Mouse (Mus musculus): ENCODE measurements around the gene Lrmda.

Lrmda gene

DNA sequence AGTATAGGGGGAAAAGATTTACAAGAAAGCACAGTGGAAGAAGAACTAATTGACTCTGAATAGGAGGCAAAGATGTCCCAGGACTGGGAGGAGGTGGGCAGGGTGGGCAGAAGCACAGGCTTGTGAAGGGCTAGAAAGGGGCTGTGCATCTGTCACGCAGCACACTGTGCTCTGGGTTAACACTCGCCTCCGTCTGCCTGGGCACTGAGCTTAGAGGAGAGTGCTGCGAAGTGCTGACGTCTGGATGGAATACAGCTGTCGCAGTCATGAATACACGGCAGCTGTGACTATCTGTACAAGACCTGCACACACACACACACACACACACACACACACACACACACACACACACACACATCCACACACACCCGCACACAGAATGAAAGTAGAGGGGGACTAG is 73.6 kb downstream of the Lrmda start:
- DNase-seq (ENCODE audit: low read depth): no peak

DNA sequence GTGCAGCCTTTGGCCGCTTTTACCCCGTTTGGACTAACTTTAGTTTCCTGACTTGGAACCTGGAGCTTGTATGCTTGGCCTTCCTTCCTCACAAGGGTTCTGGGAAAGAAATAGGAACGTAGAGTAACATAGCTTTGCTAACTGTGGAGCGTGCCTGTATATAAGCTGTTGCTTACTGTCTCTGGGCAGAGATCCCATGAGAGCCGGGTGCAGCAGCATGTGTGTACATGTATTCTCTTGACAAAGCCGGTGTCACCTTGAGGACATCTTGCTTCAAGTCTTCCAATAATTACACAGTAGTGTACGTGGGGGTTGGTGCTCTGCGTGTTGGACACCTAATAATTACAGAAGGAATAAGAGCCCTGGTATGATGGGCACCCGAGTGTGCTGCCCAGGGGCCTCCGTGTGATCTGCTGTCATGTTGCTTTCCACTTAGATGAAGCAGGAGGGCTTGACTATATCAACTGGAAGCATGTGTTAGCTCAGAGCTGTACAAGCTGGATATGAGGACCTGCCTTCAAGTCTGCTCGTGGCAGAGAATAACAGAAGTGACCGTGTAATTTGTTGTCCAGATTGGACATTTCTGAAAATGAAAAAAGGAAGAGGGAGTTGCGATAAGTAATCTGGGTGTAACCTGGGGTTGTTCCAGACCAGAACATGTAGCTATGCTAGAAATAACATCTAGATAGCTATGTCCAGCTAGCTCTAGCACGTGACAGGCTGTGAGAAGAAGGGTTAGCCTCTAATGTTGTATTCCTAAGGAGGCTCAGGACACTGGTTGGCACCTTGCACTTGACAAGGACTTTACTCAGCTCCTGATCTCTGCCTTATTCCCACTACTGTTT is 82.7 kb downstream of the Lrmda start:
- DNase-seq (ENCODE audit: low read depth): no peak

DNA sequence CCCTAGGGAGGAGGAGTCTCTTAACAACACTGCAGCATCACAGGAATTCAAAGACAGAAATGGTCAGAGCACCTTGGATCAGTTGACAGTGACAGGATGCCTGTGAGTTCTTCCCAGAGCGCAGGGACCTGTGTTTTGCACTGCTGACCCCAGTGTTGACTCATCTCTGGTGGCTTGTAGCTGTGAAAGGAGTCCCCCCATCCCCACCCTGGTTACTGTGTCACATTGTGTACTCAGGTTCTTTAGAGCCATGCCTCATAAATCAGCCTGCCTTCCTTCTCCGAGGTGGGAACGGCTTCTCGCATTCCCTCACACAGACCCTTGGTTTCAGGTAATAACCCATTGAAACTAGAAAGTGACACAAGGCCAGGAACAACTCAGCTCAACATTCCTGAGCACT is 86.3 kb downstream of the Lrmda start:
- DNase-seq (ENCODE audit: low read depth): no peak

DNA sequence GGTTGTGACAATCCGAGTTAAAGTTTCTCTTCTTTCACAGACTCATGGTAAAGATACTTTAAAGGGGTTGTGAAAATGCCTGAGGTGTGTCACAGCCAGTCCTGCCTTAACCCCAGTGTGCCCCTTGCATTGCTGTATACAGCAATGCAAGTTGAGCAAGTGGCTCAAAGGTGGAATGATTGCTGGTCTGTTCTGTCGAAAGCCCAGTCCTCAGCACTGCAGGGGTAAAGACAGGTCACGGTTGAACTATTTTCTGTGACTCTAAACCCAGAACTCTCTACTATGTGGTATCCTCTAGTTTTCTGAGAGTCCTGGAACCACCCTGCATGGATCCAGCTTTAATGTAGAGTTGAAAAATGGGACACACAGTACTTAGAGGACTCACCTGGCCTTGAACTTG is 87.3 kb downstream of the Lrmda start:
- DNase-seq (ENCODE audit: low read depth): no peak

DNA sequence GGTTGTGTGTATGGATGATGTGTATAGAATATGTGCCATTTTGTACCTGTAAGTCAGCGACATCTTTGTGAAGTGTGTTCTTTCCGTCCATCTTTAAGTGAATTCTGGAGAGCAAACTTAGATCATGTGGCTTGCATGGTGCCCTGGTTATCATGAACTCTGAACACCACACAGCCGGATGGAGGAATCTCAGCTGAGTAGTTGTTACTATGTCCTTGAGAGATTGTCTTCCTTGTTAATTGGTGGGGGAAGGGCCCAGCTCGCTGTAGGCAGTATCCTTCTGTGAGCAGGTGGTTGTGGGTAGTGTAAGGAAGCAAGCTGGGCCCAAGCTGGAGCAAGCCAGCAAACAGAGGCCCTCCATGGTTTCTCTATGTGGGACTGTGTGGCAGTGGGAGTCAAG is 89.9 kb downstream of the Lrmda start:
- no peak for DNase-seq (ENCODE audit: low read depth)

DNA sequence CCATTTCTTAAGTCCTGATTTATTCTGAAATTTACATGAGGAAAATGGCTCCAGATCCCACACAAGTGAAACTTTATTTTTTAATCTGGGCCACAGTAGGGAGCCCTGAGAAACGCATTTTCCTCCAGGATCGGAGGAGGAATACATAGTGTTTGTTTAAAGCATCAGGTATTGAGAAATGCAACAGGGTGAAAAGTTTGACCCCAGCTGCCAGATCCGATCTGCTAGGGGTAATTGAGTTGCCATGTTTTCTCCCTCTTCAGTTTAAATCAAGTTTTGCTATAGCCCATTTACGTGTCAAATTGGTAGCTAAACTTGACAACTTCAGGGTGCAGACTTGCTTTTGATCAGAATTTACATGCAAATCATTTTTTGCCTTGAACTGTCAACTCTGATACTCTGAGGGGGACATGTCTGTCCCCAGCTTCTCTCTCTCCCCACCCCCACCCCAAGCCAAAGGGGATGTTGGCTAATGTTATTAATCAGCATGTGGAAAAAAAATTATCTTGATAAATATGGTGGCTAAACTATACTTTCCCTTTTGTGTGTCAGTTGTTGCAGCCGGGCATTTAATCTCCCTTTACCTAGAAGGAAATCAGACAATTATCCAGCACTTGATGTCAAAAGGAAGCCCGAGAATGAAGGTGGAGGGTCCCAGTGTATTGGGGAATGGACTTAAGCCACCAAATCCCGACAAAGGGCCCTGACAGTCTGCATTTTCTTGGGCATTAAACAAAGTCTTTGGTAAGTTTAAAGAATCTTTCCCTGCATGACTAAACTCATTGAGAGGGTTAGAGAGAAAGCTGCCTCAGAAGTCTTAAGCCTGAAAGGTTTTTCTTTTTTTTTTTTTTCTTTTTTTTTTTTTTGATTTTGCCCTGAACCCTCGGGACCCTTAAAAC is 94.2 kb downstream of the Lrmda start:
- no peak for DNase-seq (ENCODE audit: low read depth)

DNA sequence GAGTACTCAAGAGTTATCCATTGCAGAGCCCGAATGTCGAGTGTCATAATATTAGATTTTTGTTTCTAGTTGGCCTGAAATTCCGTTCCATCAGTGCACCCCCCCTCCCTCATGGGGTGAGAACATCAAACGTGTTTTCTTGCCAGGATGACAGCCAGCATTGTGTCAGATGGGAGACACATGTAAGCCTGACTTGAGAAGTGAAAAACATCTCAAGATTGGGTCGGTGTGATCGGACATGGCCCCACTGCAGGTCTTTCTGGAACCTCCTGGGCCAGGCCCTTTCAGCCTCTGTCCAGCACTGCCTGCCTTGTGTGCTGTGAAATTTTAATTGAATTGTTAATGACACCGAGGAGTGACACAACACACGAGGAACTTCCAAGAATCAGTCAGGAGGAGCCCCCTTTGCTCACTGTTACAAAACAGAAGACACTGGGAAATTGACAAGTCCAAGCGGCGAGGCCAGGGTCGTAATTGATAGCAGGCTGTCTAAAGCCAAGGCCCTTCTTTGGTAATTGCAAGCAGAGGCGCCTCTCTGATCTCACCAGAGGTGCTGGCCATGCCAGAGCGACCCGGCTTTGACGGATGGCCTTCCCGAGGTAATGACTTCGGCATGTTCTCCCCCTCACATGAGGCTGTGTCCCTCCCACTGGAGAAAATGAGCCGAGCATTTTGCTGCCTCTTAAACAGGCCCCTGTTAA is 95.3 kb downstream of the Lrmda start:
- DNase-seq (ENCODE audit: low read depth): no peak

DNA sequence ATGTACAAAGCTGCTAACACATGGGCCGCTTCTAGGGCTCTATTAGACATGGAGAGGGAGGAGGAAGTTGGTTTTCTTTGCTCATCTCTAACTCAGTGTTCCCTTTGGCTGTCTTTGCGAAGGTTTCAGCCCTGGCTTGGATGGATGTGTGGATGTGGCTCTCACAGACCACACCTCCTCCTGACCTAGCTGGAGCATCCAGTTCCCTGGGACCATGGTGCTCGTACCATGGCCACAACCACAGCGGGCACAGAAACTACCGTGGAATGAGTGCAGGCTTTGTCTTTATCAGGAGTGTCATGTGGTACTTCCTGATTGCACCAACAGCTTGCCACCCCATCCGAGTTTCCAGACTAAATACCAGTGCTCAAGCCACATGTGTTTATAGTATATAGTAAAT is 98.6 kb downstream of the Lrmda start:
- no peak for DNase-seq (ENCODE audit: low read depth)

DNA sequence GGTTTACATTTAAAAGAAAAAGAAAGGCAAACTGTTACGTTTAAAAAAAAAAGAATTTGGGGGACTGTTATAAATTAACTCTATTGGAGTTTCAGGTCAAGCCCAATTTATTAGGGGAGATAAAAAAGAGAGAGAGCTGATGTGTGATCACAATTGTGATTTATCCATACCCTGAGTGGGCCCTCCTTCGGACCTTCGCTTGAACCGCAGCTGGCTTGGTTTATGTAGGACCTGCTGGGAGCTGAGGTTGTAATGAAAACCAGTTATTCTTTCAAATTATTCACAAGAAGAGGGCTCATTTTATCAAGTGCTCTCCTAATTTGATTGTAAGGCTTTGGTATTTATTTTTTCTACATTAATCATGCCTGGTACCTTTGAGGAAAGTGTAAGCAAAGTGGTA is 99.0 kb downstream of the Lrmda start:
- DNase-seq (ENCODE audit: low read depth): no peak

DNA sequence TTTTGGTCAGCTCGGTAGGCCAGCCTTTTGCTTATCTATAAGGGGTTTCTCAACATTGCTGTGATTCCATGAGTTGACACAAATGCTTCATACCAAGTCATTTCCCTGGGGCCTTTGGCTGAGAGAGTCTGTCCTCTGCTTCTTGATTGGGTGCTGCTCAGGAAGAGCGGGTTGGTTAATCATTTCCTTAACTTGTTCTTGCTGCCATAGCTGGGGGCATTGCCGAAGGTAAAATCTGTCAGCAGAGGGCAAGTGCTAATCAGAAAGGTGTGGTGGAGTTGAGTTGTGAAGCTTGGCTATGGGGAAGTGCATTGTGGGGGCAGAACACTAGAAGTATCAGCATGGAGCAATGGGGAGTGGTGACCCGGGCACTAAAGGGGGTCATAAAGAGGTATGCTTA is 106.8 kb downstream of the Lrmda start:
- DNase-seq (ENCODE audit: low read depth): no peak

DNA sequence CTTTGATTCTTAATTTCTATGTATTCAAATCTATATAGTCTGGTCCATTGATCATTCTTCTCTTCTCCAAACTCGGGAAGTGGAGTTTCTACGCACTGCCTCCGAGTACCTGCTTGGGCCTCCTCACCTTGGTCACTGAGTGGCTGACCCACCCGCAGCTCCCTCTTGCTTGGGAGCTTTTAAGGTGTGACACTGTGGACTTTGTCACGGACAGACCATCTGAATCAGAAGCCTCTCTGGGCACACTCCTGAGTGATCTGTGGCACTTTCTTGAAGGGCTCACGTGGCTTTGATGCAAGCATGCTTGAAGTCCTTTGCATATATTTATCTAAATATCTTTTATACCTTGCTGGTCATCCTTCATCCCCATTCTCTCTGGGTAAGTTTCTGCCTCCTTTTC is 107.3 kb downstream of the Lrmda start:
- DNase-seq (ENCODE audit: low read depth): no peak

DNA sequence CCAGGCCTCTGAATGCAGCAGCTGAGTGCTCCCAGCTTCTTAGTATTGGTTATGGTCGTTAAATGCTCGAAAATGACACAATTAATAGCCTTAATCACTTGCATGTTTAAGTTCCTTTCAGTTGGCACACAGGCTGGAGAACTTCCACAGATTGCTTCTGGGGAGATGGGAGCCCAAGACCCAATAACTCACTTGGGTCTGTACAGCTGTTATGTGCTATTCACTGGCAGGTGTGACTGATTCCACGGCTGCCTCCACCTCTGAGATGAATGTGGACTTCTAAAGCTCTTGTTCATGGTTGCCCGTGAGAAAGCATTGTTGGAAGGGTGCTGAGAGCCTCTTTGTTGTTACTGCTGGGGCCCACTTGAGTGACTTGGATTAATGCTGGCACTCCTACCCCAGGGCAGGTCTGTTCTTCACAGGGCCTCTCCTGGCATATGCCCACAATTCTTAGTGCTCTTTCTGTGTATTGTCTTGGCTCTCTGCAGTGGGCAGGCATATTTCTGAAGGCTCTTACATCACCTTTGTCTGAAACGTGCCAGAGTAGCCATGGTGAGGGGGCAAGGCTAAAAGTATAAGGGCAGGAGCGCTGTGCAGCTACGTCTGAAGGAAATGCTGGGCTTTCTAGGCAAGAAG is 111.6 kb downstream of the Lrmda start:
- DNase-seq (ENCODE audit: low read depth): no peak

DNA sequence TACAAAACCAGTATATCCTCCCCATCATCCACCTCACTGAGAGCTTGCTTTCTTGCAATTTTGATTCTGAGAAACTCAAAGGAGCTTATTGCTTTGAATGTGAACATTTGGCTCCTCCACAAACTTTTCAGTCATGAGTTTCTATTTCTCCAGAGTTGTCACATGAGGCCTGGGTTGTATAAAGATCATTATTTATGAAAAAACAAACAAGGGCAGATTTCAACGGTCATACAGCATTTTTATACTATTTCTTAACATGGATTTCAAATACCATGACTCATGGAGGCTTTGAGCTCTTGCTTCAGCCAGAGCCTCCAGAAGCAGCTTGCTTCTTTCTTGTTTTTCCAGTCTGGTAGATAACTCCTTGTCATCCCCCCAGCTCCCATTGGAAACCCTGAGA is 119.8 kb downstream of the Lrmda start:
- peak; percentile 22 for DNase-seq (ENCODE audit: low read depth)

DNA sequence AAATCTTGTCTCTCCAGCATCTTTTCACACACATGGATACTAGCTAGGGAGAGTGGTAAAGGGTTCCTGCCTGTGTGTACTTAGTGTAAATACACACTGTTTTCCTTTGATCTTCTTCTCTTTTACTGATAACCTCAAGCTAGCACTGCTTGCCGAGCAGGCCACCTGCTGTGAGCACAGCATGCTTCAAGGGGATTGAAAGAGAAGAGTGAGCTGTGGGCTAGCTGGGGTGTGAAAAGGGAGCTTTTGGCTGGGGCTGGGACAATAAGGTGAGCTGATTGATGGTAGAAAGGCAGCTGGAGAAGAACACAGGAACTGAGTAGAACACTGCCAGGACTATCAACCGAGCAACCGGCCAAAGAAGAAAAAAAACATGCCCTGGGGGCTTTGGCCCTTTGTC is 124.5 kb downstream of the Lrmda start:
- no peak for DNase-seq (ENCODE audit: low read depth)

DNA sequence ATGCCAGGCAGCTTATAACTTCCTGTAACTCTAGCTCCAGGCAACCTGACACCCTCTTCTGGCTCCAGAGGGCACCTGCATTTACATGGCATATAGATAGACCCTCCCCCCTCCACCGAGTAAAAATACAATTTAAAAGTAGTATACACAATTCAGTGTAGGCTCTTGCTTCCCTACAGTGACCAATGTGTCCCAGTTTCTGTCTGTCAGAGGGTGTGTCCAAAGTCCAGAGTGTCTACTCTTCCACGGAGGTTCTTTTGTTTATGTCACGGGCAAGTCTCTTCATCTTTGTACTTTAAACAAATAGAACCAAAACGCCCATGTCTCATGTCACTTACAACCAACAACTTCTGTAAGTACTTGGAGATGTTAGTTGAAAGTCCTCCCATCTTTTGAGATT is 126.4 kb downstream of the Lrmda start:
- no peak for DNase-seq (ENCODE audit: low read depth)

DNA sequence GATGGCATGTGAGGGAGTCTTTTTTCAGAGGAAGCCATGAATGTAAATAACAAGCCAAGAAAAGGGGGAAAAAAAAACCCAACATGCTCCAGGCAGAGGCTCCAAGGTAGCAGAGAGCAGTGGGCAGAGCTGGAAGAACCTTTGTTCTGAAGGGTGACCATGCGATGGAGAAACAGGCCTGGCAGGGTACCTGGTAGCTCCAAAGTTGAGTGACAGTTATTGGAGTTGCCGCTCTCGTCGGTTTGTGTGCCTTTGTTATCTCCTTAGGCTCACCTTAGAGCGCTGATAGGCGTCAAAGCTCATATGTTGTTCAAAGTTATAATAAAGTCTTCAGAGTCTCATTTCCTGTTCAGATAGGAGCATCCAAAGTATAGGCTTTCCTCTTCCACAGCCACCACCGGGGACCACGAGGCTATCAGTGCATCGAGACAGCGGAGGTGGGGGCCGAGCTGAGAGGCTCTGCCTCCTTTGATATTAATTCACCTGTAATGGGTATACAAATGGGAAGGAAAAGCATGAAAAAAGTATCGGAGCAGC is 127.1 kb downstream of the Lrmda start:
- DNase-seq (ENCODE audit: low read depth): no peak

DNA sequence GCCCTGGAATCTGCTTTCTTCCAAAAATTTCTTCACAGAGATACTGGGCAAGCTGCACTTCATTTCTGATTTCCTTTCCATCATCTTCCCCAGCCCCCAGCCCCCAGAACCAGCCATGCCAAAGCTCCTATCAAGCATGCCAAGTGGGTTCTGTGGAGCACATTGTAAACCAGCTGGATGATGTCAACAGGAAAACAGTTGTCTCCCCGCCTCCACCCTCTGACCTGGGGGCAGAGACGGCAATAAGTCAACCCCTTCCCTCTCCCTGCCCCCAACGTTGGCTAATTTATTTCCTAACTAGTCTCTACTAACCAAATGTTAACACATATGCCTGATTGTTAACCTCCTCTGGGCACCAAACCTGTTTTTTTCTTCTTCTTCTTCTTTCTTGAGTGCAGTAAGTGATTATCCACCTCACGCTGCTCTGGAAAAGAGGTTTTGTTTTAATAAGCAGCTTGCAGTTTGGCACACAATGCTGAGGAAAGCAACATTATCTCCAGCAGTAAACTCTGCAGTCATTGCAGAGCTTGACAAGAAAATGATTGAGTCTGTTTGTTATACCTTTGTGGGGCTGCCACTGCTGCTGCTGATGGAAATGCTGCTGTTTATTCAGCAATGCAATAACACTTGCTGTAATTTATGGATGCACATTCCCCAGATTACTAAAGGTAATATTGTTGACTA is 128.0 kb downstream of the Lrmda start:
- DNase-seq (ENCODE audit: low read depth): no peak

DNA sequence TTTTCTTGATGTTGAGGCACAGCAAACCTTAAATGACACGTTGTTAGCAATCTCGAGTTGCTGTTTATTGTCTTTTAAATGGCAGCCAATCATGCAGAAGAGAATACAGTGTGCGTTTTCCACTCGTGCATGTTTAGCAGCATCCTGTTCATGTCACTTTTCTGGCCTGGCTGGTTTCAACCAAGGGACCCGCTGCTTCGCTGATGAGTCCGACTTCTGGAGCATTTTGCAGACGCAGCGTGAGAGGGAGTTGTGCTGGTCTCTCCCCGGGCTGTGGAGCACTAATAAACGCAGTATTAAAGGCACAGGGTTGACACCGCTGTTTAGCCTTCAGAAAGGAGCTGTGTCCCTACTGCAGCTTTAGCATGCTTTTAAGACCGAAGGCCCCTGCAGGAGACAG is 133.2 kb downstream of the Lrmda start:
- no peak for DNase-seq (ENCODE audit: low read depth)

DNA sequence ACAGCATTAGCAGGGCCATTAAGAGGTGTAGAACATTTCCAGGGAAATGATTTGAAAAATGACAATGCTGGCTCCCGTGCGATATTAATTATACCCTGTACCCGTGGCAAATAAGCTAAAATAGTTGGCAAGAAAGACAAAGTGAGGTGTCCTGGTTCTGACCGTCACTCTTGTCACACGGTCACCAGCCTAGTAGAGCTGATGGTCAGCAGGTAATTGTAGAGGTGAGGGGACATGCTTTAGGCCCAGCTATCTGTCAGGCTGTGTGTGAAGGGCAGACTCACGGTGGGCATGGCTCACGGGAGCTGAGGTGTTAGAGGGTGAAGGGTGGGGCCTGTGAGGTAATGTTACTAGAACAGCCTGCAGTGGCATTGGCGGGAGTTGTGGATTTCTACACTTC is 134.6 kb downstream of the Lrmda start:
- no peak for DNase-seq (ENCODE audit: low read depth)

DNA sequence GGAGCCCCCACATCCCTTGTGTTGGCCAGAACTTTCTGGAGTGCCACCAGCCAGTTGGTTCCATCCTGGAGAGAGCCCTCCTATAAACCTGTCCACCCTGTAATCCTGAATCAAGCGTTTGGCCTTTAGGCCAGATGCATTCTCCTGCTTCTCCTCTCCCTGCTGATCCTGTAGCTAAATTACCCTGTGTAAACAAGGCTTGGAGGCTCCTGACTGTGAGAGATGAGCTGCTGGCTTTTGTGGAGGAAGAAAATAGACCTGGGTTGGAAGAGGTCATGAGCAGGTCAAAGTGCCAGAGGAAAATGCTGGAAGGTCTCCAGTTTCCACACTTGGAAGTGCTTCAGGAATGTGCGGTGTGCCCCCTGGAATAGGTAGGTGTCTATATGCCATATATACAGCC is 135.5 kb downstream of the Lrmda start:
- DNase-seq (ENCODE audit: low read depth): no peak

DNA sequence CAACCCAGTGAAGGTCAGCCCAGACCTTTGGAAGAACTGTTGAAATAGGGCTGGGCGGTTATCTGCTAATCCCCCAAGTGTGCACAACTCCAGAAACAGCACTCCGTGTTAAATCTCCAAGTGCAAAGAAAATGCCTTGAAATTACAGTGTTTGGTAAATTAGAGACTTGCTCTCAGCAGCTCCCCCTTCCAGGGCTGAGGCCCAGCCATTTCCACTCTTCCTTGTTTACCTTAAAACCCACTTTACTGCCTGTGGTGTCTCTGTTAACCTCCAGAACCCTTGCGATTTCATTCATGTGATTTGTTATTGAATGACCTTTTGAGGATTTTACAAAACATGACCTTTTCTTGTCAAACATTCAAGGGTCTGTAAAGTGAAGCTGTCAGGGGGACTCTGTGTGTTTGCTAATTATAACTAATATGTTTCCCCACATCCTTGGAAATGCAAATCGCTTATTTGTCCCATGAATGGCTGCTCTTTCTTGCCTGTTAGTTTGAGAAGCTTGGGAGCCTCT is 136.1 kb downstream of the Lrmda start:
- no peak for DNase-seq (ENCODE audit: low read depth)

Measured in fibroblast of lung, adult 2 months (primary cell).